Mouse (Mus musculus) liver, embryonic 14.5 days (tissue): ENCODE measurements around the gene Tmem86a. TPM values are rescaled to one million over a fixed set of nuclear protein-coding genes. Genes with fewer than 3 reads are reported as not detected.

Source experiments
- ATAC-seq: fragments of 200-750 bp; cut with Nextera tagmentation; 2 replicates; pipeline ENCODE4 v1.8.0; 2017; ENCODE audit warnings: moderate number of reproducible peaks, mild to moderate bottlenecking, moderate library complexity; ENCODE audit not compliant: insufficient read depth
- DNase-seq, 3 experiments: peaks; one replicate each; pipeline ENCODE4 v3.0.0-alpha.2; 2012 to 2013; ENCODE audit warnings: low read depth in 3 of 3, low spot score in 3 of 3
- H3K27ac ChIP-seq: fragments of 300-500 bp; sonication (generic); 2 replicates; pipeline ENCODE4 v1.5.1; 2014; ENCODE audit warnings: moderate library complexity, mild to moderate bottlenecking, control low read depth, inconsistent platforms
- H3K27me3 ChIP-seq: fragments of 300-500 bp; sonication (generic); 2 replicates; pipeline ENCODE4 v1.6.1; 2014; ENCODE audit warnings: mild to moderate bottlenecking, low read length, moderate library complexity; ENCODE audit not compliant: control insufficient read depth, insufficient read depth
- H3K36me3 ChIP-seq: fragments of 300-500 bp; sonication (generic); replicated peaks from 2 replicates; pipeline ENCODE4 v1.6.1; 2014; ENCODE audit warnings: low read depth; ENCODE audit not compliant: control insufficient read depth, insufficient read depth
- H3K4me1 ChIP-seq, 2 experiments: fragments of 200-500 bp in 1 of 2; fragments of 300-500 bp in 1 of 2; sonication (generic) in 1 of 2; replicated peaks; 2 replicates each; pipeline ENCODE4 v1.6.1; 2012 to 2014; ENCODE audit warnings: antibody characterized with exemption in 1 of 2, inconsistent platforms in 1 of 2, low read length in 1 of 2; ENCODE audit not compliant: control insufficient read depth in 2 of 2, insufficient read depth in 2 of 2
- H3K4me2 ChIP-seq: fragments of 300-500 bp; sonication (generic); 2 replicates; pipeline ENCODE4 v1.6.1; 2014; ENCODE audit warnings: low read depth, mild to moderate bottlenecking, control low read depth, moderate library complexity
- H3K4me3 ChIP-seq, 2 experiments: fragments of 200-500 bp in 1 of 2; fragments of 300-500 bp in 1 of 2; sonication (generic) in 1 of 2; 2 replicates each; pipeline ENCODE4 v1.5.1; 2012 to 2014; ENCODE audit warnings: low read depth in 2 of 2, low read length in 2 of 2, mild to moderate bottlenecking in 2 of 2, control low read depth in 1 of 2, inconsistent platforms in 1 of 2, moderate library complexity in 1 of 2; ENCODE audit not compliant: insufficient read depth in 1 of 2
- H3K9ac ChIP-seq: fragments of 300-500 bp; sonication (generic); replicated peaks from 2 replicates; pipeline ENCODE4 v1.6.1; 2014; ENCODE audit warnings: mild to moderate bottlenecking, control low read depth, moderate library complexity
- H3K9me3 ChIP-seq: fragments of 300-500 bp; sonication (generic); 2 replicates; pipeline ENCODE4 v1.6.1; 2016; ENCODE audit warnings: low read length, mixed read lengths; ENCODE audit not compliant: control insufficient read depth
- CTCF ChIP-seq: IDR thresholded peaks from 2 replicates; pipeline ENCODE4 v1.5.1; 2016; ENCODE audit warnings: antibody characterized with exemption, low read depth, control low read depth
- EP300 ChIP-seq: IDR thresholded peaks from 2 replicates; pipeline ENCODE4 v1.6.1; 2016; ENCODE audit warnings: antibody characterized with exemption, low read depth
- WGBS: fragments of 180-500 bp; shearing (Covaris S2); extraction: QIAGEN DNeasy Blood & Tissue Kit; methylation state at CpG from one replicate; pipeline ENCODE4 v1.1.7; 2014; ENCODE audit not compliant: insufficient replicate concordance; 5-methylcytosine and 5-hydroxymethylcytosine counted together
- polyA plus RNA-seq, 2 experiments: library from polyadenylated mRNA; depleted of rRNA in 1 of 2; stranded (reverse) in 1 of 2; unstranded in 1 of 2; fragments of >200 nt; fragmentation: Nextera tagmentation in 1 of 2; extraction: Ambion mirVana in 1 of 2; gene quantifications; 2 replicates each; pipeline versions ENCODE4 v1.2.1 to v1.2.3; 2012 to 2014

Tmem86a gene
- polyA plus RNA-seq, 2 experiments, result 12.6 to 16.6 TPM

DNA sequence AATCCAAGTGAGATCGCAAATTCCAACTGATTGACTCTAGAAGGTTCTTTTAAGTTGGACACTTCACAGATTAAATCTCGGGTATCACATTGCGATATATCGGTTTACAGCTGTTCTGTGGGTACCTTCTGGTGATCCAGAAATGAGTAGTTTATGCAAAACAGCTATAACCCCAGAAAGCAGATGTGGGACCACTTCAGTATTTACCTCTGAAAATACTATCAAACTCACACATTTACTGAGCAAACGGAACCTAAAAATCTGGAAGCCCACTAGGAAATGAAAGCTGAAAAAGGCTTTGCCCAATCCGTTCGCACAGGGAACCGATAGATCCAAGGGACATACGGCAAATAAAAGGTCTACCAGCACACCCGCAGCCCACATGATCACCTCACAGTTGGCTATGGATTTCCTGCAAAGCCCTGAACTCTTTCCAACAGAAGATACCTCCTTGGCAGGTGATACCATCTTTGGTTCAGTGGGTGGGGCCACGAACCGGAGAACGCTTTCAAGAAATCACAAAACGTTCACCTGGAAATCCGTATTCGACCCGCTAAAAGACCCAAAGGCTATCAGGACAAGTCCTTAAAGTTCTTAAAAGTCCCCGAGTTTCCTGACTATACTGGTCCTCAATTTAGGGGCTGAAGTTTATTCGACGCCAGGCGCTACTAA is 43.2 kb upstream of the Tmem86a start:
- H3K4me3 ChIP-seq, result peak overlapping the region; percentile 81 to 93
- H3K4me2 ChIP-seq, result peak overlapping the region; percentile 98
- 12% methylated on average over 21 of the region's 21 CpGs for WGBS
- peak overlapping the region; percentile 93 for H3K27ac ChIP-seq
- TF ChIP-seq EP300, result no peak
- TF ChIP-seq CTCF, result no peak
- no peaks in the 10 kb centered on the region for H3K9me3 ChIP-seq
- DNase-seq (peak in 1 of 3 experiments; percentile 37), ATAC-seq (no peak)
- H3K27me3 ChIP-seq, result no peaks in the 10 kb centered on the region
- H3K4me1 ChIP-seq, result peaks cover 16 to 29% of the 10 kb centered on the region in 2 experiments
- H3K9ac ChIP-seq, result peak overlapping the region; percentile 87
- H3K36me3 ChIP-seq, result no peaks in the 10 kb centered on the region

DNA sequence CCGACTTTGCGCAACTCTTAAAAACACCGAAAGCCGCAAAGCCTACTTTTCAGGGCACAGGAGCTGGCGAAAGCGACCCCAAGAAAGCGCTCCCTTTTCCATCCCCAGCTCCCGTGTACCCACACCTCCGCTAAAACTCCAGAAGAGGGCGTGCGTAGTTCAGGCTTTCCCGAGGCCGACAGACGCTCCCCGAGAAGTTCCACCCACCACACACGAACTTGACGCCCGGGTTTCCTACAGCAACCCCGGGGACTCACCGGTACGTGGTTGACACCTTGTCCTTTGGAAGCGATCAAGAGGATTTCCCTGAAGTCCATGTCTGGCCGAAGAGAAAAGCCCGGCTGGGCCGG is 42.6 kb upstream of the Tmem86a start:
- TF ChIP-seq EP300 (no peak; the same call in 1 of the 2 replicates), CTCF (peak; percentile 85)
- ATAC-seq (peak; percentile 74), DNase-seq (peak; percentile 62 to 73 (median 62))
- 0% methylated on average over 25 of the region's 25 CpGs for whole genome bisulfite sequencing
- peak overlapping the region; percentile 93 for H3K27ac ChIP-seq
- H3K4me1 ChIP-seq, result peaks cover 16 to 29% of the 10 kb centered on the region in 2 experiments
- H3K4me2 ChIP-seq, result peak overlapping the region; percentile 98
- H3K4me3 ChIP-seq, result peak overlapping the region; percentile 81 to 93
- no peaks in the 10 kb centered on the region for H3K36me3 ChIP-seq
- no peaks in the 10 kb centered on the region for H3K27me3 ChIP-seq
- H3K9ac ChIP-seq, result peak overlapping the region; percentile 87
- H3K9me3 ChIP-seq, result no peaks in the 10 kb centered on the region

DNA sequence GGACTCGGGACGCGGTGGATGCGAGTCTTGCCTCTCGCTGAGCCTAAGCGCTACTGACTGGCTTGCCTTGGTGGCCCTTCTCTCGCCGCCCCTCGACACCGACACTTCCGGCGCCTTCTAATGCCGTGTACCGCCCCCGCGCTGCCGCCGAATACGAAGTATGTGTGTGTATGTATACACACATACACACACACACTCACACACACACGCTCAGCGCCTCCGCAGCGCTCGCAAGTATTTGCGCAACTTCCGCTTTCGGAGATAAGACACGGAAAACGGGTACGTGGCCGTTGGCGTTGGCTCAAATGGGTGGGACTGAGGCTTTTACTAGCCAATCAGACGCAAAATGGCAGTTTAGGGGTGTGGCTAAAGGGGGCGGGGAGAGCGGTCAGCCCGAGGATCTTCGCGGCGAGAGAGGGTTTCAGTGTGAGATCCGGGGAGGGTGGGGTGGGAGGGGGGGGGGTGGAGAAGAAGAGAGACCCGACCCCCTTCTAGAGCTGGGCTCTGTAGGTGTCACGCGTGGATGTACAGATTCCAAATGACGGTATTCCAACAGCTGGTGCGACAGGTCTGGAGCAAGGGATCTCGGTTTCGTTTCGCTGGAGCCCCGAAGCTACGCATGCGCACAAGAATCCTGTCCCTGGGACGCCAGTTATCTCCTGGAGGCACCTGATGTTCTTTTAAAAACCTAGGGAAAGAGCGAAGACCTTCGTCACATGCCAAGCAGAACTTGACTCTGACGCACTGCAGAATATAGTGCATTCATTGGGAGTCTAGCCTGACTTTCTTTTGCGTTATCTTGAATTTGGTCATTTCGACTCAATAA is 42.0 kb upstream of the Tmem86a start, which contains the start of gene Spty2d1:
Gene Spty2d1 (minus strand): TSS at position 244 of the 826 bp plus-strand sequence.
- no peaks in the 10 kb centered on the region for H3K36me3 ChIP-seq
- no peaks in the 10 kb centered on the region for H3K9me3 ChIP-seq
- DNase-seq, result peak; percentile 97 to 98 (median 98)
- peak within 1 kb of the TSS; percentile 81 to 93 for H3K4me3 ChIP-seq
- WGBS, result under 1% methylated on average over 57 of the region's 57 CpGs
- no peaks in the 10 kb centered on the region for H3K27me3 ChIP-seq
- H3K4me2 ChIP-seq, result peak within 1 kb of the TSS; percentile 98
- H3K27ac ChIP-seq, result peak within 1 kb of the TSS; percentile 93
- ATAC-seq, result peak; percentile 91
- TF ChIP-seq CTCF, result no peak; the same call in 1 of the 2 replicates
- TF ChIP-seq EP300, result peak; percentile 74
- peak within 1 kb of the TSS; percentile 87 for H3K9ac ChIP-seq
- peaks cover 21 to 33% of the 10 kb centered on the region in 2 experiments for H3K4me1 ChIP-seq

DNA sequence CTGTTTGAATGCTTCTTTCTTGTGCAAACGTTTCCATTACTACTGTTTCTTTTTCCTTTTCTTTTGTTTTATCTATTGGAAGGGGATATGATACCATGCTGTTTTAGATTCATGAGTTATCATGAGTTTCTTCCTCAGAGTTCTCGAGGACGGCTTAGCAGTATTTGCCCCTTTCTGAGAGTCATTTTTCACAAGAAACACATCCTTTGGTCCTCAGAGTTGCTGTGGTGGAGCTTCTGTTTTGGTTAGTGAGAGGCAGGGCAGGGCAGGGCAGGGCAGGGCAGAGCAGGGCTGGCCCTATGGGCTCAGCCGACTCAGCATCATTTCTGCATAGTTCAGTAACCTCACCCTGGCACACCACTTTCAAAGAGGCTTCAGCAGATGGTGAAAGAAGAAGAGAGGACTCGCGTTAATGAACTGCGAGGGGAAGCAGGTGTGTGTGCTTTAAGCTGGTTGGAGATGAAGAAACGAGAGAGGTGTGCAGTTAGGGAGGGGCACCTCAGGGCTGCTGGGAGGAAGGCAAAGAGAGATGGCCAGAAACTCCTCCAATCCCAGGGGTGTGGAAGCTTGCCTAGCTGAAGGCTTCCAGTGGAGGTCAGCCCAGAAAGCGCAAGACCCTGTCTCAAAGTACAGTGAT is 37.2 kb upstream of the Tmem86a start:
- Histone ChIP-seq H3K4me2 (peak overlapping the region; percentile 46), H3K36me3 (no peaks in the 10 kb centered on the region), H3K4me3 (no peak overlapping the region), H3K9me3 (no peaks in the 10 kb centered on the region), H3K27me3 (no peaks in the 10 kb centered on the region), H3K9ac (no peak overlapping the region; the same call in 1 of the 2 replicates), H3K27ac (peak overlapping the region; percentile 8), H3K4me1 (peaks cover 35 to 36% of the 10 kb centered on the region in 2 experiments)
- WGBS, result 27% methylated on average over 9 of the region's 9 CpGs
- DNase-seq, result no peak
- TF ChIP-seq CTCF (no peak), EP300 (no peak)
- ATAC-seq, result no peak
